Mouse (Mus musculus): ENCODE results near the gene Slc36a4. TPM values are rescaled to one million over a fixed set of nuclear protein-coding genes. Genes with fewer than 3 reads are reported as not detected.
A peak's percentile ranks its signal among the peaks of the same experiment; 100 is the strongest.

The Slc36a4 gene
- 18.3 and 19.3 TPM in 2 replicates for polyA plus RNA-seq (2014; fragmentation: Nextera tagmentation; extraction: Ambion mirVana)

- peak within 1 kb of the TSS; percentile 62; the same call in 1 of the 2 replicates for H3K27ac ChIP-seq (replicated peaks; ENCODE audit: low read depth, low read length)
- no peaks in the 10 kb centered on the region for H3K36me3 ChIP-seq (replicated peaks; ENCODE audit: control insufficient read depth, insufficient read depth, low read depth, low read length)
- no peaks in the 10 kb centered on the region for H3K4me1 ChIP-seq (ENCODE audit: control insufficient read depth, insufficient read depth, low read length)
- H3K27me3 ChIP-seq (ENCODE audit: control insufficient read depth, insufficient read depth, low read length): no peaks in the 10 kb centered on the region
- peak; percentile 78 for DNase-seq (ENCODE audit: low spot score)
- peak within 1 kb of the TSS; percentile 82 for H3K4me2 ChIP-seq (ENCODE audit: low read depth, low read length)
- no peaks in the 10 kb centered on the region for H3K9me3 ChIP-seq (replicated peaks; ENCODE audit: control insufficient read depth, low read length)
- 0% methylated on average over 68 of the region's 75 CpGs for WGBS
- H3K4me3 ChIP-seq (ENCODE audit: low read depth, low read length): peak within 1 kb of the TSS; percentile 72
- peak within 1 kb of the TSS; percentile 82 for H3K9ac ChIP-seq (replicated peaks; ENCODE audit: low read length)
- ATAC-seq (replicated peaks; ENCODE audit: insufficient number of reproducible peaks, low FRiP score, low TSS enrichment, low read depth): peak; percentile 89
These were observed at the start of gene Slc36a4 for GRCm38 (mm10) chr9:15709599-15710381. Gene Slc36a4 (plus strand): TSS chr9:15709738.

- no peaks in the 10 kb centered on the region for H3K36me3 ChIP-seq (replicated peaks; ENCODE audit: control insufficient read depth, insufficient read depth, low read depth, low read length)
- H3K27me3 ChIP-seq (ENCODE audit: control insufficient read depth, insufficient read depth, low read length): no peaks in the 10 kb centered on the region
- no peak overlapping the region for H3K27ac ChIP-seq (replicated peaks; ENCODE audit: low read depth, low read length)
- ATAC-seq (replicated peaks; ENCODE audit: insufficient number of reproducible peaks, low FRiP score, low TSS enrichment, low read depth) (no peak), DNase-seq (ENCODE audit: low spot score) (no peak)
- H3K9me3 ChIP-seq (replicated peaks; ENCODE audit: control insufficient read depth, low read length): no peaks in the 10 kb centered on the region
- no peak overlapping the region for H3K4me2 ChIP-seq (ENCODE audit: low read depth, low read length)
- H3K4me1 ChIP-seq (ENCODE audit: control insufficient read depth, insufficient read depth, low read length): no peaks in the 10 kb centered on the region
- 85% methylated on average over 7 of the region's 7 CpGs for WGBS
- H3K9ac ChIP-seq (replicated peaks; ENCODE audit: low read length): no peak overlapping the region
- no peak overlapping the region for H3K4me3 ChIP-seq (ENCODE audit: low read depth, low read length)
These were observed 44.9 kb upstream of the Slc36a4 start for GRCm38 (mm10) chr9:15664606-15665005.

GRCm38 (mm10) chr9:15669452-15669851 is 40.1 kb upstream of the Slc36a4 start:
- no peaks in the 10 kb centered on the region for H3K36me3 ChIP-seq (replicated peaks; ENCODE audit: control insufficient read depth, insufficient read depth, low read depth, low read length)
- no peak overlapping the region for H3K9ac ChIP-seq (replicated peaks; ENCODE audit: low read length)
- ATAC-seq (replicated peaks; ENCODE audit: insufficient number of reproducible peaks, low FRiP score, low TSS enrichment, low read depth) (no peak), DNase-seq (ENCODE audit: low spot score) (no peak)
- no peak overlapping the region for H3K4me2 ChIP-seq (ENCODE audit: low read depth, low read length)
- H3K4me3 ChIP-seq (ENCODE audit: low read depth, low read length): no peak overlapping the region
- no peaks in the 10 kb centered on the region for H3K9me3 ChIP-seq (replicated peaks; ENCODE audit: control insufficient read depth, low read length)
- H3K27ac ChIP-seq (replicated peaks; ENCODE audit: low read depth, low read length): no peak overlapping the region
- H3K4me1 ChIP-seq (ENCODE audit: control insufficient read depth, insufficient read depth, low read length): no peaks in the 10 kb centered on the region
- 72% methylated on average over 3 of the region's 3 CpGs for WGBS
- no peaks in the 10 kb centered on the region for H3K27me3 ChIP-seq (ENCODE audit: control insufficient read depth, insufficient read depth, low read length)

- H3K9ac ChIP-seq (replicated peaks; ENCODE audit: low read length): no peak overlapping the region
- no peaks in the 10 kb centered on the region for H3K9me3 ChIP-seq (replicated peaks; ENCODE audit: control insufficient read depth, low read length)
- 54% methylated on average over 5 of the region's 5 CpGs for WGBS
- H3K27me3 ChIP-seq (ENCODE audit: control insufficient read depth, insufficient read depth, low read length): no peaks in the 10 kb centered on the region
- H3K4me3 ChIP-seq (ENCODE audit: low read depth, low read length): no peak overlapping the region
- no peak overlapping the region for H3K27ac ChIP-seq (replicated peaks; ENCODE audit: low read depth, low read length)
- no peak for ATAC-seq (replicated peaks; ENCODE audit: insufficient number of reproducible peaks, low FRiP score, low TSS enrichment, low read depth)
- no peaks in the 10 kb centered on the region for H3K4me1 ChIP-seq (ENCODE audit: control insufficient read depth, insufficient read depth, low read length)
- no peaks in the 10 kb centered on the region for H3K36me3 ChIP-seq (replicated peaks; ENCODE audit: control insufficient read depth, insufficient read depth, low read depth, low read length)
- no peak overlapping the region for H3K4me2 ChIP-seq (ENCODE audit: low read depth, low read length)
- no peak for DNase-seq (ENCODE audit: low spot score)
These were observed 39.5 kb upstream of the Slc36a4 start for GRCm38 (mm10) chr9:15670002-15670527.

GRCm38 (mm10) chr9:15672251-15672650 is 37.3 kb upstream of the Slc36a4 start:
- Histone ChIP-seq H3K4me3 (ENCODE audit: low read depth, low read length) (no peak overlapping the region), H3K36me3 (replicated peaks; ENCODE audit: control insufficient read depth, insufficient read depth, low read depth, low read length) (no peaks in the 10 kb centered on the region), H3K9ac (replicated peaks; ENCODE audit: low read length) (no peak overlapping the region), H3K27ac (replicated peaks; ENCODE audit: low read depth, low read length) (no peak overlapping the region), H3K4me2 (ENCODE audit: low read depth, low read length) (no peak overlapping the region), H3K4me1 (ENCODE audit: control insufficient read depth, insufficient read depth, low read length) (no peaks in the 10 kb centered on the region), H3K27me3 (ENCODE audit: control insufficient read depth, insufficient read depth, low read length) (no peaks in the 10 kb centered on the region), H3K9me3 (replicated peaks; ENCODE audit: control insufficient read depth, low read length) (no peaks in the 10 kb centered on the region)
- ATAC-seq (replicated peaks; ENCODE audit: insufficient number of reproducible peaks, low FRiP score, low TSS enrichment, low read depth) (no peak), DNase-seq (ENCODE audit: low spot score) (no peak)
- 17% methylated on average over 1 of the region's 1 CpGs for WGBS

- WGBS: 58% methylated on average over 2 of the region's 2 CpGs
- Histone ChIP-seq H3K4me2 (ENCODE audit: low read depth, low read length) (no peak overlapping the region), H3K9ac (replicated peaks; ENCODE audit: low read length) (no peak overlapping the region), H3K36me3 (replicated peaks; ENCODE audit: control insufficient read depth, insufficient read depth, low read depth, low read length) (no peaks in the 10 kb centered on the region), H3K27me3 (ENCODE audit: control insufficient read depth, insufficient read depth, low read length) (no peaks in the 10 kb centered on the region), H3K4me3 (ENCODE audit: low read depth, low read length) (no peak overlapping the region), H3K27ac (replicated peaks; ENCODE audit: low read depth, low read length) (no peak overlapping the region), H3K4me1 (ENCODE audit: control insufficient read depth, insufficient read depth, low read length) (no peaks in the 10 kb centered on the region), H3K9me3 (replicated peaks; ENCODE audit: control insufficient read depth, low read length) (no peaks in the 10 kb centered on the region)
- DNase-seq (ENCODE audit: low spot score): peak; percentile 79
- peak; percentile 72 for ATAC-seq (replicated peaks; ENCODE audit: insufficient number of reproducible peaks, low FRiP score, low TSS enrichment, low read depth)
These were observed 27.6 kb upstream of the Slc36a4 start for GRCm38 (mm10) chr9:15681855-15682466.

- ATAC-seq (replicated peaks; ENCODE audit: insufficient number of reproducible peaks, low FRiP score, low TSS enrichment, low read depth): 0 out of 2 replicates have a peak, but pooled peaks have one; percentile 19
- no peaks in the 10 kb centered on the region for H3K4me1 ChIP-seq (ENCODE audit: control insufficient read depth, insufficient read depth, low read length)
- H3K27ac ChIP-seq (replicated peaks; ENCODE audit: low read depth, low read length): no peak overlapping the region
- H3K4me3 ChIP-seq (ENCODE audit: low read depth, low read length): no peak overlapping the region
- peak; percentile 84 for DNase-seq (ENCODE audit: low spot score)
- H3K36me3 ChIP-seq (replicated peaks; ENCODE audit: control insufficient read depth, insufficient read depth, low read depth, low read length): no peaks in the 10 kb centered on the region
- WGBS: 15% methylated on average over 4 of the region's 4 CpGs
- H3K9me3 ChIP-seq (replicated peaks; ENCODE audit: control insufficient read depth, low read length): no peaks in the 10 kb centered on the region
- no peaks in the 10 kb centered on the region for H3K27me3 ChIP-seq (ENCODE audit: control insufficient read depth, insufficient read depth, low read length)
- H3K4me2 ChIP-seq (ENCODE audit: low read depth, low read length): no peak overlapping the region
- no peak overlapping the region for H3K9ac ChIP-seq (replicated peaks; ENCODE audit: low read length)
These were observed 24.3 kb upstream of the Slc36a4 start for GRCm38 (mm10) chr9:15685215-15685614.

GRCm38 (mm10) chr9:15687358-15687757 is 22.2 kb upstream of the Slc36a4 start:
- DNase-seq (ENCODE audit: low spot score): no peak
- Histone ChIP-seq H3K9ac (replicated peaks; ENCODE audit: low read length) (no peak overlapping the region), H3K9me3 (replicated peaks; ENCODE audit: control insufficient read depth, low read length) (no peaks in the 10 kb centered on the region), H3K4me3 (ENCODE audit: low read depth, low read length) (no peak overlapping the region), H3K27me3 (ENCODE audit: control insufficient read depth, insufficient read depth, low read length) (no peaks in the 10 kb centered on the region), H3K4me1 (ENCODE audit: control insufficient read depth, insufficient read depth, low read length) (no peaks in the 10 kb centered on the region), H3K27ac (replicated peaks; ENCODE audit: low read depth, low read length) (no peak overlapping the region), H3K4me2 (ENCODE audit: low read depth, low read length) (no peak overlapping the region), H3K36me3 (replicated peaks; ENCODE audit: control insufficient read depth, insufficient read depth, low read depth, low read length) (no peaks in the 10 kb centered on the region)
- no peak for ATAC-seq (replicated peaks; ENCODE audit: insufficient number of reproducible peaks, low FRiP score, low TSS enrichment, low read depth)
- WGBS: 93% methylated on average over 5 of the region's 5 CpGs
